Mouse (Mus musculus): ENCODE data around the gene Rpap1.

Rpap1 gene

DNA sequence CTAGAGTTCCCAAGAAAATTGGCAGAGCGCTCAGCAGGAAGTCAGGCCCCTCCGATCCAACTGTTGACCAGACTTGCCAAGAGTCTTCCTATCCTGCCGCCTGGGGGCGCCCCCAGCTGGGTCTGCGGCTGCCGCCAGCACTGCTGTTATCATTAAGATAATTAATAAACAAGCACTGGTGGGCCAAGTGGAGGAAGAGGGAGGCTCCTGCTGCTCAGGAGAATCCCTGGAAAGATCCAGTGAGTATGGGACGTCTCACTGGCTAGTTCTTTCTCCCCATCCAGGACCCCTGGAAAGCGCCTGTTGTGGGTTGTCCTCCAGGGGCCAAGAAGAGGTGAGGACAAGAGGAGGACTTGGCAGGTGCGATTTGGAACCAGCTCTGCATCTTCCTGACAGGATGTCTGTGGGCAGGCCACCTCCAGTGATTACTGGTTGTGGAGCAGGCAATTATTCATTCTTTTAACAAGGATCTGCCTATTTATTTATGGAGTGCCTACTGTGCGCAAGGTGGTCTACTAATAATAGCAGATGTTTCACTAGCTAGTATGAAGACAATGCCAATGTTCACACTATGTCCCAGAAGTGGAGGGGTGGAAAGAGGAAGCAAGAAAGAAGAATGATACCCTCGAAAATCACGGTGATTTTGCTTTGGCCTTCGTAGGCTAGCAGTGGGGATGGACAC is 11.1 kb upstream of the Rpap1 start:
- DNase-seq, result peak; percentile 56 to 85

DNA sequence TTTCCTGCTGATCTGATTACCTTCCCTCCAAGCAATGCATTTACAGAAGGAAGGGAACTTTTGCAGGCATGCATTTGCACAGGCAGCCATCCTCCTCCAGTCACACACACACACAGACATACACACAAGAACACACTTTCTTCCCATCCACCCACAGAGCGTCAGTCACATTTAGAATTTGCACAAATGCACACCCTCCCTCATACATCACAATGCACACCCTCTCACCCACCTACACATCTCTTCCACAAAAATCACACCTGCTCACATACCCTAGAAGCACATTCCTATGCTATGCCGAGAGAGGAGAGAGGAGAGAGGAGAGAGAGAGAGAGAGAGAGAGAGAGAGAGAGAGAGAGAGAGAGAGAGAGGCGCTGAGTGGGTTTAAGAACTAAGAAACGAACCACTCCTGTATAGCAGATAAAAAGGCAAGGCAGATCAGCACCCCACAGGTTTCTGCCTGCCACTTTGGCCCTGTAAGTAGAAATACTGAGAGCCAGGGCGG is 10.0 kb upstream of the Rpap1 start, which contains the start of gene Tyro3:
TSS of gene Tyro3 (plus strand) at position 455 of the 505 bp plus-strand sequence.
- no peak for DNase-seq

DNA sequence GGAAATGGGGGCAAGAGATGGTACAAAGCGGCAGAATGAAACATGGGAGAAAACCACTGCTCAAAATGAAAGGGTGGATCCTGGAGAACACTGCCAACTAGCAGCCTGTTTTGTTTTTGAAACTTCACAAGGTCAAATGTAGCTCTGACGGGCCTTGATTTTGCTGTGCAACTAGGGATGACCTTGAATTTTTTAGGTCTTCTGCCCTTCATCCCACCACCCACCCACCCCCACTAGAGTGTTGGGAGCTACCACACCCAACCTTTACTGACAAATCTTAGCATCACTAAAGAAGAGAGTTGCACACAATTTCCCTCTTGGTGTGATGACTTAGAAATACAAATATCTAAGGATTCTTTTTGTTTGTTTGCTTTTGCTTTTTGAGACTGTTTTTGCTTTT is 2.7 kb upstream of the Rpap1 start:
- no peak for DNase-seq

DNA sequence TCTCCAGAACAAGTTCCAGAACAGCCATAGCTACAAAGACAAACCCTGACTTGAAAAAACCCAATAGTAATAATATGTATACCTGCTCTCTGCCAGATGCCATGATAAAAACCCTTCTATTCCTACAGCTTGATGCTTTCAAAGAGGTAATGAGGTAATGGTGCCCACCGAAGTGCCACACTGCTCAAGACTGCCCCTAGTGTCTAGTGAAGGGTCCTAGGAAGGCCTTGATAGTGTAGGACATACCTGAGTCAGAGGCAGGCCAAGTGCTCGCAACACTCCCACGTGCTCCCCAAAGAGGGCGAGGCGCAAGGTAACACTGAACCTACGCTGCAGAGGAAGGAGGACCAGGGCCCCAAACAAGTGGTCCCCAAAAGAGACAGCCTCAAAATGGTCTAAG is 20.1 kb downstream of the Rpap1 start:
- DNase-seq, result no peak

DNA sequence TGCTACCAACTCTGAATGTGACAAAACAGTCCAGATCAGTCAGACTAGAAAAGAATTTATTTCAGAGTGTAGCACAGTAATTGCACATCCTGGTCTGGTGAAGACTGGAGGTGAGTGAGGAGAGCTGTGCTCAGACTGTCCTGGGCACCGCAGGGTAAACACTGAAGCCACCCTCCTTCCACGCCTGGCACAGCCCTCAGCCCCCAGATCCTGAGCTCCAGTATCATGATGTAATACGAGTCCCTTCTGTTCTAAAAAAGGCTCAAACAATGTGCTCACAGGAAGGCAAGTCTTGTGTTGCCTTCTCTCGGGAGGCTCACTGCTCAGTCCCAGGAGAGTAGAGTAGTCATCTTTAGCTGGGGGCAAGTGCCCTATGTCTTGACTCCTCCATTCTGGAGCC is 23.4 kb downstream of the Rpap1 start:
- no peak for DNase-seq

DNA sequence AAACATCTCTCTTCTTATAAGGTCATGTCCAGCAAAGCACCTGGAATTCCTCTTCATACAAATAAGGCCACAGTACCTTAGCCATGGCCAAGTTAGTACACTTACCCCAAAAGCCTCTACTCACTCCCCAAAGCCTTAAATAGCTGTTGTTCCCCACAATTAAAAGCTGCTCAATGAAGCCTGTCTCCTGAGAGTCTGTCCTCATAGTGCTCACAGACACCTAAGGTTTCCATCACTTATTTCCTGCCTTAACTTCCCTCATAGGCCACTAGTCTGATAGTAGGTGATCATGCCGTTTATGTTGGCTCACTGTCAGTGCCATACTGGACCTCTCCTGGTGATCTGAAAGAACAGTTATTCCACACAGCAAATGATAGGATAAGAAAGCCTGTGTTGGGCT is 25.1 kb downstream of the Rpap1 start:
- no peak for DNase-seq

DNA sequence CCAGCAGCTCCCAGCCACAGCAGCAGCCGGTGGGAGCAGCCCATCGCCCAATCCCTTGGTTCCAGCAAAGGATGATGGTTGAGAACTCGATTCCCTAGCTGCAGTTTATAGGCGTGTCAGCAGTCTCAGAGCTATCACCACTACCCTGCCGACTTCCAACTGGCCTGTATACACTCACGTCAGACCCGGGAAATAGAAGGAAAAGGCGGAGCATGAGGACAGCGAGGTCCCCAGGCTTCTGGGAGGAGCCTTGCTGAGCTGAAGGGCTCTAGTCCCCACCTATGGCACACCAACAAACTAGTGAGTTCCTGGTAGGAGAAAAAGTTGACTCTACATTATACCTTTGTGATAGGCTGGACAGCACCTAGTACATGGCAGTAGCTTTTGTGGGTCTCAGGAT is 27.1 kb downstream of the Rpap1 start, which contains the start of gene Ltk:
TSS of gene Ltk (minus strand) at position 181 of the 400 bp plus-strand sequence.
- no peak for DNase-seq

DNA sequence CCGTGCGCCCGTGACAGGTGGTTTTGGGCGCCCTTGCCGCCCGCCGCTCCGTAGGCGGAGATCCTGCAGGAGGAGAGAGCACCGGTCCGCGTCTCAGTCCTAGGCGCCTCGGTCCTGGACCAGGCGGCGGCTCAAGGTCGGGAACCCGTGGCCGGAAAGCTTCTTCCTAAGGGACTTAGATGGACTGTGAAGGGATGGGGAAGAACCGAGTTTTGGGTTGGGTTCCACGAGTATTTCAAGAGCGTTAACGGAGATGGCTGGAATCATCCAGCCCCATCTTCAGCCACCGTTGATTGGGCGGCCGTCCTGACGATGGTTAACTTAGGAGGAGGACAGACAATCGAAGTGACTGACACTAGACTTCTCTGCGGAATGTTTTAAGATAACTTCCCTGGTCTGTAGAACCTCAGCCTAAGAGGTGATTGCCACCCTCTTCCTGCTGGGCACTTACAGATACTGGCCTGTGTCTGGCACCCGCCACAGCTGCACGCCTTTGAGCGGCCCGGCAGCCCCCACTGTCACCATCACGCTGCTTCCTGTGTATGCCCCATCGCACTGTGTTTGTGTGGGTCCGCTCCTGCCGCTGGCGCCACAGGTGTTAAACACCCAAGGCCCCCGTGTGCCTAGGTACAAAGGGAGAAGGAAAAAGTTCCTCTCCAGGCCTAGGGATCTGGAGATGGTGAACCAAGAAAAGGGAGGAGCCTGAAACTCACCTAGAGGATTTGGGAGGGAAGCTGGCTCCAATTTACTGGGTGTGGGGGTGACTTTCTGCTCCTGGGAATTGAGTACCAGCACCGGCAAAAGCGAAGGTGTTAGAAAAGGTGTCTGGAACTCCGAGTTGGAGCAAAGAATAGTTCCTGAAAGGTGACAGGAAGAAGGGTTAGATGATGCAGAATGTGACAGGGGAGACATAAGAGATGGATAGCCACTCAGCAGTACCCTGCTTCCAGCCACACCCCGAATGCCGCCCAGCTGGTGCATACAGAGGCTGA is 28.2 kb downstream of the Rpap1 start:
- DNase-seq, result no peak

DNA sequence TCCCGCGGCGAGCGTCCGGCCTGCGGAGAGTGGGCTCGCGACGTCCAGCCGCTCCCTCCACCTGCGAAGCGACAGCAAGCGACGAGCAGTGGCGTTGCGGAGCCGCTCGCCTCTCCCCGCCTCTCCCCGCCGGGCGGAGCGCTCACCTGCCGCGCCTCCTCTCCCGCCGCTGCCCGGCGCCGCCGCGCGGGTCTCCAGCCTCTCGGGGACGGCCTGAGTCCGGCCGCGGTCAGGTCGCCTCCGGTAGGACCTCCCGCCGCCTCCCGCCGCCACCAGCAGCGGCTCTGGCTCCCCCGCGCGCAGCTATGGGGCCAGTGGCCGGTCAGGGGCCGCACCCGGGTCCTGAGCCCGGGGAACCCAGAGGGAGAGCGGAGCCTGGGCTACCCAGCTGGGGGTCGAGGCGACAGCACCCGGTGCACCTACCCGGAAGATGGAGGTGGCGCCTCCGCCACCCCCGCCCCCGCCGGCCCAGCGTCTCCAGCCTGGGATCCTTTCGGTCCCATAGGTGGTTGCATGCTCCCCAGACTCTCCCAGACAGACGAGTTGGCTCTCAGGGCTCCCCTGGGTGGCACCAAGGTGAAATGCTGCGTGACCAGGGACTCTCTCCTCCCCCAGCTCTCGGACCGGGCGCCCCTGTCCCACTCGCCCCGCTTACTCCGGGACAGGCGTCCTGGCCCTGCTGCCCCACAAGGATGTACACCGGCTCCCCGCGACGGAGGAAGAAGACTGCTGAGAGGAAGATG is 29.1 kb downstream of the Rpap1 start:
- peak; percentile 31 to 67 for DNase-seq

DNA sequence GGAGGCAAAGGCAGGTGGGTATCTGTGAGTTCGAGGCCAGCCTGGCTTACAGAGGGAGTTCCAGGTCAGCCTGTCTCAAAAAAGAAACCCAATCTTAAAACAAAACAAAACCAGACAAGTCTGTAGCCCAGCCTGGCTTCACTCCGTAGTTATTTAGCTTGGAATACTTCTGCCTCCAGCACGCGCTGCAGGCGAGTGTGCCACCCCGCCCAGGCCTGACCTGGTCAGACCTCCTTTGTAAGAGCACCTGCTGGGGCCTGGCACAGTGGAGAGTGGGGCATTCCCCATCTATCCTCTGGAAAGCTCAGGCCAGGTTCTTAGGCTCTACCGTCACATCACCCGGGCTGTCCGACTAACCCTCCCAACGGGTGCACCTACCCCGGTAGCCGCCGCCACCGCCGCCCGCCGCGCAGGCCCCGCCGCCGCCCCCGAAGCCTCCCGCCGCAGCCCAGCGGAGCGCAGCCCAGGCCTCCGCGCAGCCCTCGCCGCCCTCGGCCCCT is 29.7 kb downstream of the Rpap1 start:
- peak in 1 of 2 experiments; percentile 4 for DNase-seq

DNA sequence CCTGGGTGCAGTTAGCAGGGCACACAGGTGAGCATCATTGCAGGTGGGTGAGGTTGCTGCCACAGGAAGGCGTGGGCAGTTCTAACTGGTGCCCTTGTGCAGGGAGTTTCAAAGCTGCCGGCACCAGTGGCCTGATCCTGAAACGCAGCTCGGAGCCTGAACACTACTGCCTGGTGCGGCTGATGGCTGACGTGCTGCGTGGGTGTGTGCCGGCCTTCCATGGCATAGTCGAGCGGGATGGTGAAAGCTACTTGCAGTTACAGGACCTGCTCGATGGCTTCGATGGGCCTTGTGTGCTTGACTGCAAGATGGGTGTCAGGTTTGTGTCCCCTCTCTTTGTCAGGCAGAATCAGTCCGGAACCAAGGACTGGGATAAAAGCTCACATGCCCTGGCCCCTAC is 38.1 kb downstream of the Rpap1 start:
- no peak for DNase-seq

DNA sequence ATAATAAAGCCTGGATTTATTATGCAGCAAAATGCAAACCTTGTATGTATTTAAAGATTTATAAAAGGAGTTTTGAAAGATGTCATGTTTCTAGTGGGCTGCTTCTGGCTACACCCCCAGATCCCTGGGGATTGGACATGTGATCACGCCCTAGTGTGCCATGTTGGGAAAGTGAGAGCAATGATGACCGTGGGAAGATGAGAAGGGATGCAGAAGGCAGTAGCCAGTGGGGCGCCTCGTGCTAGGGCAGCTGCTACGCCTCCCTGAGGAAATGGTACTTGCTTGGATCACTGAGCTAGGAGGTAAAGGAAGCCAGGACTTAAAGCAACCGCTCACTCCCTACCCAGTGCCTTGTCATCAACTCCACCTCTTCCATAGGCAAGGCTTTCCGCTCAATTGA is 39.8 kb downstream of the Rpap1 start:
- no peak for DNase-seq

DNA sequence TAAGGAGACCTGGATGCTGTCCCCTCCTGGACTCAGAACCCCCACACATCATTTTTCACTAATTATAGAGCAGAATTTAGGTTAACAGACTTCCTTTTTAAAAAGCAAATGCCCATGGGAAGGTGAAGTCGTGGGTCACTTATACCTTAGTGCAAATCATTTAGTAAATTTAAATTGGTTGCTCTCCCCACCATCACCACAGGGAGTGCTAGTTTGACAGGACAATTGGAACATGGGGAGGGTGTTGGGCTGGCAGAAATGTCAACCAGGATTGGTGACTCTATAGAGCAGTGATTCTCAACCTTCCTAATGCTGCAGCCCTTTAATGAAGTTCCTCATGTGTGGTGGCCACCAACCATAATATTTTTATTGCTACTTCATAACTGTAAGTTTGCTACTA is 42.1 kb downstream of the Rpap1 start:
- DNase-seq, result peak; percentile 18 to 42

DNA sequence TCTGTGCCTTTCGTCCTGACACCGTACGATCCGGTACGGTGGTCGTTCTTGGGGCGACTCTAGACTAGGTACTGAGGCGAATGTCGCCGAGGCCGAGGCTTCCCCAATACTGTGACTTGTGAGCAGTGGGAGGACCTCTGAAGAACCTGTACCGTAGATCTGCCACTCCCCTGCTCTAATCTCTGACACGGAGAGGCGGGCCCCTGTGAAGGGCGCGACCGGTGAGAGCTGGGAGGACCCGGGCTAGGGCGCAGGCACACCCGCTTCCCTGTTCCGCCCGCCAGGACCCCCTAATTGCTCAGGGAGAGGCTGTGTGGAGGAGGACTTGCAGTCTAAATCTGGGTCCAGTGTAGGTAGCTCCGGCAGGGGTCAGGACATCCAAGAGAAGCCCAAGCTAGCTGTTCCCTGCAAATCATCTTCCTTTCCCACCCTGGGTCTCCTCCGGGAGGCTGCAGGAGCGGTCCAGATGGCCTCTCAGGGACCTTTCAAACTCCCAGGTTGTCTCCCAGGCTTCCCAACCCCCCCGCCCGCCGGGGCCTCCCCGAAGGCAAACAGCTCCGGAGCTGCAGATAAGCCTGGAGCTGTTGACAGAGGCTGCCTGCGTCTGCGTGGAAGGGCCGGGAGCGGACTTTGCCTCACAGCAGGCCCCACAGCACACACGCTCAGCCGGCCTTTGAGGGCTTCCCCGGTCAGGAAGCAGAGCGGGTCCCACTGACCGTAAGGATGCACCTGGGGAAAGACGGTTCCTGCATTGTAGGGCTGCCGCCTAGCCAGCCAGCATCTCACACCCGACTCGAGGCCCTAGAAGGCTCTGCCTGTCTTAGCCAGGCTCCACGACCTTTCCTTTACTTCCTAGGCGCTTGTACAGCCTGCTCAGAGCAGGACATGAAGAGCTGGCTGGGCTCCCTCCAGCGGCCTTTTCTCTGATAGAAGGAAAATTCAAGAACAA is 42.9 kb downstream of the Rpap1 start:
- DNase-seq, result peak; percentile 29 to 55

DNA sequence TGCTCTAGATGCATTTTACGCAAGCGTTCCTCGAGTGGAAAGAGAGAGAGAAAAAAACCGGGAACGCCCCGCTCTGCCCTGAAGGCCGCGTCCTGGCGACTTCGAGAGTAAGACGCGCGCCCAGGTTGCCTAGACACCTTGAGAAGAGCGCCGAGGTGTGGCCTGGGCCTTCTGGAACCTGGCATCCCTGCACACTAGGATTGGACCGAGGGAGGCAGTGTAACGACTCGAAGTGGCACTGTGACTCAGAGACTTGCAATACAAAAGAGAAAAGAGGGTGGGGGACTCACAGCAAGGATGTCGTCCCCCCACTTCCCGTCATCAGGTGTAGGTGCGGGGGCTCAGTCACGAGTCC is 43.6 kb downstream of the Rpap1 start:
- no peak for DNase-seq

DNA sequence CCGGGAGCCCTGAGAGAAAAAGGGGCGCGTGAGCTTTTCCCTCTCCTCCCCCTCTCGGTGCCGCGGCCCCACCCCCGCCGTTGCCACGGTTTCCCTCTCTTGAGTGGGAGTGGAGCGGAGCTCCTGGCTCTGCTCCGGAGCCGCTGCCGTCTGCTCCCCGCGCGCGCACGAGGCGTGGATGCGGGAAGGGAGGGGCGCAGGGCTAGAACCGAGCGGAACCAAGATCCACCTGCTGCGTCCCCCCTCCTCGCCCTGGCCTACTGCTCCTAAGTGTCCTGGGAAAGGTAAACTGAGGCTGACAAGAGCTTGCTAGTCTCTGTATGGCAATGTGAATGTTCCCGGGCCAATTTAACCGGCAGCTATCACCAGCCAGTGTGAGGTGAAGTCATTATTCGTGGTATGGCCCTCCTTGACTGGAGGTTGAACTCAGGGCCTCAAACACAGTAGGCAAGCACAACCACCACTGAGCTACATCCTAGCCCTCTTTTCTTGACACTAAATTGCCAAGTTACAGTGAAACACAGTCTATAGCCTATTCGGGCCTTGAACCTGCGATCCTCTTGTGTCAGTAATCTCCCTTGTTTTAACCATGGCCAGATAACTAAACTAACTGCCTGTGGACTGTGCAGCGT is 44.0 kb downstream of the Rpap1 start:
- DNase-seq, result no peak

DNA sequence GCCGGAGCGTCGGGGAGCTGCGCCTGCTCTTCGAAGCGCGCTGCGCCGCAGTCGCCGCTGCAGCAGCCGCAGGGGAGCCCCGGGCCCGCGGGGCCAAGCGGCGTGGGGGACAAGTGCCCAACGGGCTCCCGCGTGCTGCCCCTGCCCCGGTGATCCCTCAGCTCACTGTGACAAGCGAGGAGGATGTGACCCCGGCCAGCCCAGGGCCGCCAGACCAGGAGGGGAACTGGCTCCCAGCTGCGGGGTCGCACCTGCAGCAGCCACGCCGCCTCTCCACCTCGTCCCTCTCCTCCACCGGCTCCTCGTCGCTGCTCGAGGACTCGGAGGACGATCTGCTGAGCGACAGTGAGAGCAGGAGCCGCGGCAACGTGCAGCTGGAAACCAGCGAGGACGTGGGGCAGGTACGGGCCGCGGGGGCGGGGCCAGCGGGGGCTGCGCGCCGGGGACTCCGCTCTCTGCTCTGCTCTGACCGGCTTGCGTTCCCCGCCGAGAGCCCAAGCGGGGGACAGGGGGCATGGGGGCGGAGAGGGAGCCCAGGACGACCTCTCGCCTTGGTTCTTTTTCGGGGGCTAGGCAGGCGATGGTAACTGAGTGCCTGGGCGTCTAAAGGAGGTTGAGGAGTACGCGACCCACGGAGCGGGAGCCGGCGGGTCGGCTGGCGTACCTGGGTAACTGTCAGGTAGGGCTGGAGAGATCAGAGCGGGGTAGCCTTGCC is 44.7 kb downstream of the Rpap1 start:
- DNase-seq, result peak; percentile 23 to 75

DNA sequence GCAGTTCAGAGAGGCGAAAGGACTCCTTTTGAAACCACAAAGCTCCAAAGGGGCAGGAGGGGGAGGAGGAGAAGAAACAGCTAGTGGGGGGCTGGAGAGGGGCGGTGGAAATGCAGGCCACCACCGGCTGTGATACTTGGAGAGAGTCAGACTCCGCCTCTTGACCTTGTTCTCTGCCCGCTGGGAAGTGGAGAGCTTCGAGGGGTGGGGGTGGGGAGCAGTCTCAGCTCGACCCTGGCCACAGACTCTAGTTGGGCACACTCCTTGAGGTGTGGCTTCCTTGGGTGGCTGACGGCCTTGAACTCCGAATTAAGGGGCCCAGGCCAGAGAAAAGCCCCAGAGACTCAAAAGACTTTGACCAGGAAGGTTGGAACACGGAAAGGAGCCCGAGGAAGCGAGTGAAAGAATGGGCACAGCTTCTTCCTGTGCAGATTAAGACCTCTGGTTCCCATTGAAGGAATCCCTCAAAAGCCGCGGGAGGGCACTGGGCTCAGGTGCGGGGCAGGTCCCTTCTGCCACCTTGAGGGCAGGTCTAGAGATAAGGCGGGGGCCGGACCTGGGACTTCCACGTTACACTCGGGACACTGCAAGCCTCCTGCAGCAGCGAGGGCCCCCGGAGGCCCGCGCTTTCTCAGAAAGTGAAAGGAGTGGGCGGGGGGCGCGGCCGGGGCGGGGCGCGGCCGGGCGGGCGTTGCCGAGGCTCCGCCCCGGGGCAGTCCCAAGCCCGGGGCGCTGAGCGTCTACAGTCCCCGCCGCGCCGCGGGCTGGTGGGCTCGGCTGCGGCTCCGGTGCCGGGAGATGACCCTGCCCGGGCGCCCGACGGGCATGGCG is 45.5 kb downstream of the Rpap1 start, which contains the start of gene Itpka:
TSS of gene Itpka (plus strand) at position 757 of the 831 bp plus-strand sequence.
- peak; percentile 31 to 75 for DNase-seq

DNA sequence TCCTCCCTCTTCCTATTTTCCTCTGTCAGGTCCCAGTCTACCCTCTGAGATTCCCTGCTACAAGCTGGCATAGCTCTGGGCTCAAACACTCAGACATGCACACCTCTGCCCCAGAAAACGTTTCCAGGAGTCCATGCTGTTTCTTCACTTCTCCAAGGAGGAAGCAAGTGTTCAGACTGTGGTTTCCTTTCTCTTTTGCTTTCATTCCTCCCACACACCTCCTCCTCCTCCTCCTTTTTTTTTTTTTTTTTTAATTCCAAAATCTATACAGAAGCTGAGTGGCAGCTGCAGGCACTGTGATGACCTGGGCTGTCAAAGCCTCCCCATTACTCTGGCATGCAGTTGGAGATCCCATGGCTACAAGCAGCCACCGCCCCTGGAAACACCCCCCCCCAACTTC is 46.8 kb downstream of the Rpap1 start:
- DNase-seq, result no peak

All from kidney, postnatal 36 days (tissue).